Mouse (Mus musculus): ENCODE measurements around the gene Obsl1.

- TF ChIP-seq POLR2A (IDR thresholded peaks at IDR 0.05; ENCODE audit: control insufficient read depth, extremely low read depth, insufficient read depth, low read length, poor library complexity) (no peak), CTCF (IDR thresholded peaks at IDR 0.05; ENCODE audit: borderline replicate concordance, control insufficient read depth, extremely low read depth, insufficient read depth, low read length, poor library complexity) (no peak)
These were observed 41.1 kb upstream of the Obsl1 start for GRCm38 (mm10) chr1:75547351-75547750.

All from thymus, adult 2 months (tissue).